Mouse (Mus musculus): ENCODE results near the gene Ncoa1.
A peak's percentile ranks its signal among the peaks of the same experiment; 100 is the strongest.

DNA sequence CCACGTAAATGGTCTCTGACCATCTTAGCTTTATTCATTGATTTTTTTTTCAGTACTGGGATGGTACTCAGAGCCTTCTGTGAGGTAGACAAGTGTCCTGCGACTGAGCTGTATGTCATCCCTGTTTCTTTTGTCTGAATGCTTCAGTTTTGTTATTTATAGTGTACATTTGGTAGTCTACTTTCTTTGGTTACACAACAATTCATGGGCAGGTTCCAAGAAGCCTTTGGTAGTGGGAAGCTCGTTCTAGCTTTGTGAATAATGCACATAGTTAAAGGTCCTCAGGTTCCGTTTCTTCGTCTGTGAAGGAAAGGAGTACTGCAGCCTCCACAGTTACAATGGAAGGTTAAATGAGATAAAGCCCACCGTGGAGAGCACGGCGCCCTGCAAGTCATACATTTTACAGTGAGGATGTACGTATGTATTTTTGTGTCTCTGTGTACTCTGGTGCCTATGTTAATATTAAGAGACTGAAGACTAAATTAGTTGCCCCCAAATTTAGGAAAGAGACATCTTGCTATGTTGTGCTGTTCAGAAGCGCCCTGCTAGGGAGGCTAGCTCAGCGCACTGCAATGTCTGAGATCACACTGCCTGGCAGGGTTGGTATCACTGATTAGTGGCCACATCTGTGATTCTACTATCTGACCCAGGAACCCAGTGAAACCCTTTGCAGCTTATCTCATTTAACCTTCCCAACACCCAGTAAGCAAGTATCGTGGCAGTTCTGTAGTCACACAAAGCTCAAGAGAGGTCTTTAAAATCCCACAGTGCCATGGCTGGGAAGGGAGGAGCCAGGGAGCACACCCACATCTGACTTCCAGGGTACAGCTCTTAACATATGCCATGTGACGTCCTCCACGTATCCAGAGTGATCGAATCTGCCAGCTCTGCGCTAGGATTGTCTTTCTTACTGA is 224.0 kb downstream of the Ncoa1 start:
- no peak for TF ChIP-seq TCF12 (IDR thresholded peaks at IDR 0.05; ENCODE audit: low read depth, low read length)
- TF ChIP-seq NELFE (IDR thresholded peaks at IDR 0.05; ENCODE audit: low read depth, low read length), result no peak
- no peak for TF ChIP-seq MAZ (IDR thresholded peaks at IDR 0.05; ENCODE audit: low read depth, low read length)
- TF ChIP-seq CHD1 (IDR thresholded peaks at IDR 0.05; ENCODE audit: low read depth, low read length), result no peak
- TF ChIP-seq MAFK (IDR thresholded peaks at IDR 0.05; ENCODE audit: borderline replicate concordance, low read depth, low read length), result no peak
- no peak for TF ChIP-seq CTCF (IDR thresholded peaks at IDR 0.05 in 2 of 3, conservative IDR thresholded peaks at IDR 0.05 in 1 of 3; ENCODE audit: control insufficient read depth in 1 of 3, insufficient read depth in 1 of 3, low read depth in 2 of 3, low read length in 3 of 3, poor library complexity in 1 of 3, severe bottlenecking in 1 of 3)
- TF ChIP-seq E2F4 (IDR thresholded peaks at IDR 0.05; ENCODE audit: borderline replicate concordance, low read depth, low read length), result no peak
- TF ChIP-seq EP300 (IDR thresholded peaks at IDR 0.05; ENCODE audit: low read depth in 1 of 2, low read length in 2 of 2), result peak in 1 of 2 experiments; percentile 48; a peak in 1 of 4 replicates
- TF ChIP-seq RCOR1 (IDR thresholded peaks at IDR 0.05; ENCODE audit: low read depth, low read length), result peak; percentile 45; the same call in 1 of the 2 replicates
- TF ChIP-seq TAL1 (IDR thresholded peaks at IDR 0.05; ENCODE audit: low read length), result no peak; the same call in 1 of the 2 replicates

All from MEL (cell line).